In the genomic region with DNA sequence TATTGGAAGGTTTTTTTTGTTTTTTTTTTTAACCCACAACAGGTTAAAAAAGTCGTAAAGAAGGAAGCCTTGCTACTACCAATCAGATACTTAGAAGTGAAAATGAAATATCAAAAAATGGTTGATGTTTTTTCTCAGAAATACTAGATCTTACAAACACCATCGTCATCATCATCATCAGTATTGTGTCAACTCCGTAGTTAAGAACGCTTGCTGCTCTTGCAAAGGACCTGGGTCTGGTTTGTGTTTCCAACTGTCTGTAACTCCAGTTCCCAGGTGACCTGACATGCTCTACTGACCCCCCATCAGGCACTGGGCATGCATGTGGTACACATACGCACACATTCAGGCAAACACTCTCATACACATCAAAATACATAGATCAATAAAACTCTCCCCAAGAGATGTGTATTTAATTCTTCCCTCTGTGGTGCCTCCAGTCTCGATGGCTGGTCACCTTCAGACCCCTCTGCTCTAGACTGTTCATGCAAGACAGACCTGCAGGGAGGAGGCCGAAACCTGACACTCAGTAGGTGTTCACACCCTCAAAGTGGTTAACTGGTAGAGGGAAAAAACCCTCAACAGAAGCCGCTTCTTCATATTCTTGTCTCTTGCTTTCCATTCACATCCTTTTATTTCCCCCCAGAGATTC, we compare ENCODE assay signal across 34 mouse cellular contexts. TPM values are rescaled to one million over a fixed set of nuclear protein-coding genes. Genes with fewer than 3 reads are reported as not detected.
A peak's percentile ranks its signal among the peaks of the same experiment; 100 is the strongest.
DNase-seq lines count a peak whose midpoint lies in the region; ATAC-seq and TF ChIP-seq lines count a peak whose summit lies in the region.
"Had no signal": no experiment of that assay in that cellular context is flagged by ENCODE, and none has a peak within 500 bp of the region (broad histone marks: within the 10 kb centered on the region; RNA-seq: fewer than 3 reads in every experiment).

No protein-coding gene starts in this region.

- H3K9ac ChIP-seq in kidney, embryonic 15.5 days, result no peak overlapping the region
- H3K9ac ChIP-seq: embryonic facial prominence, embryonic 15.5 days; forebrain, embryonic 12.5 days; heart, embryonic 15.5 days; liver, embryonic 12.5 days; liver, postnatal 0 days; midbrain, embryonic 13.5 days; neural tube, embryonic 15.5 days had no signal

- no peaks in the 10 kb centered on the region for H3K27me3 ChIP-seq in kidney, embryonic 15.5 days
- H3K27me3 ChIP-seq in myocyte (ENCODE audit: control insufficient read depth, insufficient read depth, insufficient read length), result no peaks in the 10 kb centered on the region
- H3K27me3 ChIP-seq: CH12.LX; embryonic facial prominence, embryonic 15.5 days; forebrain, embryonic 12.5 days; heart, embryonic 15.5 days; liver, embryonic 12.5 days; megakaryocyte, embryonic 14.5 days; midbrain, embryonic 13.5 days; neural tube, embryonic 15.5 days had no signal

- ATAC-seq in kidney, embryonic 15.5 days (replicated peaks; ENCODE audit: low FRiP score), result peak; percentile 85
- ATAC-seq in CD4-positive, CD25-positive, alpha-beta regulatory T cell, adult 4 months, result peak; percentile 52
- ATAC-seq in activated CD4-positive, CD25-positive, alpha-beta regulatory T cell, adult 4 months, result peak; percentile 51
- ATAC-seq: hindbrain, embryonic 16.5 days; liver, embryonic 12.5 days; liver, postnatal 0 days; midbrain, embryonic 13.5 days had no signal

- no peak for DNase-seq in kidney, adult 8-10 months
- DNase-seq in left cerebral cortex, postnatal 14 days (ENCODE audit: low spot score in 2 of 2), result no peak
- no peak for DNase-seq in adipocyte (ENCODE audit: low spot score)
- DNase-seq: adrenal gland, adult 8-10 months; cerebellum, adult 8-10 months; cerebellum, postnatal 25 days; gastrocnemius, postnatal 10 days; kidney, postnatal 10 days; left cerebral cortex, postnatal 4 days; liver, postnatal 0 days; lung, postnatal 4 days; retina, postnatal 1 day; right cerebral cortex, postnatal 14 days; thymus, postnatal 14 days had no signal

- H3ac ChIP-seq in myocyte (ENCODE audit: control insufficient read depth, insufficient read length), result no peak overlapping the region

- no peaks in the 10 kb centered on the region for H3K9me3 ChIP-seq in kidney, embryonic 15.5 days (replicated peaks)
- H3K9me3 ChIP-seq: embryonic facial prominence, embryonic 10.5 days; embryonic facial prominence, embryonic 15.5 days; forebrain, embryonic 12.5 days; G1E; heart, embryonic 15.5 days; liver, embryonic 12.5 days; megakaryocyte, embryonic 14.5 days; midbrain, embryonic 13.5 days; neural tube, embryonic 15.5 days had no signal

- peaks cover 11% of the 10 kb centered on the region for H3K4me1 ChIP-seq in kidney, embryonic 15.5 days
- H3K4me1 ChIP-seq: embryonic facial prominence, embryonic 15.5 days; forebrain, embryonic 12.5 days; heart, embryonic 15.5 days; midbrain, embryonic 13.5 days; neural tube, embryonic 15.5 days had no signal

- H3K4me2 ChIP-seq in kidney, embryonic 15.5 days, result no peak overlapping the region
- H3K4me2 ChIP-seq in myocyte (ENCODE audit: low read depth), result peak overlapping the region; percentile 7
- H3K4me2 ChIP-seq: embryonic facial prominence, embryonic 15.5 days; forebrain, embryonic 12.5 days; heart, embryonic 15.5 days; liver, embryonic 12.5 days; midbrain, embryonic 13.5 days; neural tube, embryonic 15.5 days had no signal

- H3K36me3 ChIP-seq in kidney, embryonic 15.5 days, result no peaks in the 10 kb centered on the region
- no peaks in the 10 kb centered on the region for H3K36me3 ChIP-seq in myocyte (ENCODE audit: control insufficient read depth, insufficient read depth)
- H3K36me3 ChIP-seq: embryonic facial prominence, embryonic 10.5 days; embryonic facial prominence, embryonic 15.5 days; forebrain, embryonic 12.5 days; G1E; heart, embryonic 15.5 days; liver, embryonic 12.5 days; midbrain, embryonic 13.5 days; neural tube, embryonic 15.5 days had no signal

- intact Hi-C loops in left cerebral cortex, postnatal 14 days (cut with DNase I), result no loop called here

- WGBS in kidney, embryonic 15.5 days, result 58% methylated on average over 8 of the region's 8 CpGs

- no peak overlapping the region for H3K4me3 ChIP-seq in kidney, embryonic 15.5 days (replicated peaks)
- no peak overlapping the region for H3K4me3 ChIP-seq in myocyte
- H3K4me3 ChIP-seq: embryonic facial prominence, embryonic 10.5 days; embryonic facial prominence, embryonic 15.5 days; forebrain, embryonic 12.5 days; heart, embryonic 15.5 days; liver, embryonic 12.5 days; megakaryocyte, embryonic 14.5 days; midbrain, embryonic 13.5 days; neural tube, embryonic 15.5 days had no signal

- no peak for TF ChIP-seq POLR2A in myocyte (IDR thresholded peaks at IDR 0.05; ENCODE audit: insufficient read length, low read depth)

- H3K79me2 ChIP-seq in myocyte (ENCODE audit: control insufficient read depth, insufficient read depth), result peaks cover 78% of the 10 kb centered on the region

- no peak overlapping the region for H3K27ac ChIP-seq in kidney, embryonic 15.5 days
- H3K27ac ChIP-seq: embryonic facial prominence, embryonic 10.5 days; embryonic facial prominence, embryonic 15.5 days; forebrain, embryonic 12.5 days; heart, embryonic 15.5 days; liver, embryonic 12.5 days; midbrain, embryonic 13.5 days; neural tube, embryonic 15.5 days had no signal

TF ChIP-seq in myocyte, 11 proteins besides CTCF, POLR2A, EP300 and RAD21:
- no peak for TF ChIP-seq TCF12 (IDR thresholded peaks at IDR 0.05; ENCODE audit: insufficient read depth, poor library complexity, severe bottlenecking)

RNA-seq across cellular contexts. Expression of a gene that starts 18.0 kb away (rescaled TPM):
- polyA plus RNA-seq in kidney, embryonic 15.5 days (2015; fragmentation: Nextera tagmentation; extraction: Ambion mirVana), result 4.3 and 5.0 TPM in 2 replicates
- polyA plus RNA-seq in CD4-positive, CD25-positive, alpha-beta regulatory T cell, adult 4 months (2017; shearing (Covaris generic)), result 100 to 1,000 TPM in 1 of 2 experiments, 10 to 100 TPM in 1; 87.6 to 100 TPM
- 10 to 100 TPM; 85.1 to 89.6 TPM for polyA plus RNA-seq in activated CD4-positive, CD25-positive, alpha-beta regulatory T cell, adult 4 months (2017; shearing (Covaris generic))
- polyA plus RNA-seq in myocyte (2012; fragmentation: generic; extraction: Trizol), result 26.9 TPM
- 10 to 100 TPM; 17.6 to 20.2 TPM for total RNA-seq in left cerebral cortex, postnatal 14 days (2021)
- polyA plus RNA-seq: G1E had no signal

RNA-seq across cellular contexts. Expression of a gene that starts 44.2 kb away (rescaled TPM):
- polyA plus RNA-seq in kidney, embryonic 15.5 days (2015; fragmentation: Nextera tagmentation; extraction: Ambion mirVana), result 0.08 and 0.09 TPM in 2 replicates
- polyA plus RNA-seq in CD4-positive, CD25-positive, alpha-beta regulatory T cell, adult 4 months (2017; shearing (Covaris generic)), result not detected
- not detected for polyA plus RNA-seq in activated CD4-positive, CD25-positive, alpha-beta regulatory T cell, adult 4 months (2017; shearing (Covaris generic))
- polyA plus RNA-seq in myocyte (2012; fragmentation: generic; extraction: Trizol), result 0.06 TPM
- total RNA-seq in left cerebral cortex, postnatal 14 days (2021), result under 1 TPM in 1 of 2 experiments, not detected in 1; 0.42 TPM
- total RNA-seq: adrenal gland, adult 8-10 months; CH12.LX; gastrocnemius, postnatal 10 days; heart, postnatal 25 days; layer of hippocampus, adult 18-20 months; layer of hippocampus, postnatal 14 days; monocyte, adult 5-6 weeks had no signal
- polyA plus RNA-seq: forebrain, embryonic 12.5 days; G1E; hindbrain, embryonic 11.5 days; hindbrain, embryonic 16.5 days; liver, embryonic 12.5 days; midbrain, embryonic 13.5 days; neural tube, embryonic 15.5 days had no signal

RNA-seq across cellular contexts. Expression of a gene that starts 45.3 kb away (rescaled TPM):
- 212 and 464 TPM in 2 replicates for polyA plus RNA-seq in kidney, embryonic 15.5 days (2015; fragmentation: Nextera tagmentation; extraction: Ambion mirVana)
- polyA plus RNA-seq in CD4-positive, CD25-positive, alpha-beta regulatory T cell, adult 4 months (2017; shearing (Covaris generic)), result under 1 TPM; 0.39 to 0.47 TPM
- under 1 TPM in 1 of 2 experiments, not detected in 1; 0.32 TPM for polyA plus RNA-seq in activated CD4-positive, CD25-positive, alpha-beta regulatory T cell, adult 4 months (2017; shearing (Covaris generic))
- 2,495 TPM for polyA plus RNA-seq in myocyte (2012; fragmentation: generic; extraction: Trizol)
- 10 to 100 TPM; 14.9 to 26.5 TPM for total RNA-seq in left cerebral cortex, postnatal 14 days (2021)
- total RNA-seq: G1E; monocyte, adult 5-6 weeks had no signal
- polyA plus RNA-seq: G1E had no signal

Comparison
In these comparisons a context has a peak if more than half of its experiments do, and no peak if none do; other contexts are left out.
1. RNA of a gene that starts 45.3 kb away (polyA plus RNA-seq): 2,495 TPM in myocyte (single experiment) and 212 to 464 TPM in kidney, embryonic 15.5 days; 0.39 to 0.47 TPM in CD4-positive, CD25-positive, alpha-beta regulatory T cell, adult 4 months and 0.32 TPM in activated CD4-positive, CD25-positive, alpha-beta regulatory T cell, adult 4 months; every median in the first group is over 100 times any median in the second.
2. Peak in every context shown above with its lines, with median percentiles within 50 percentile points of each other: ATAC-seq.